Mouse (Mus musculus): Measurements from ENCODE around the gene Gon7.
A peak's percentile ranks its signal among the peaks of the same experiment; 100 is the strongest.

Gene Gon7

DNA sequence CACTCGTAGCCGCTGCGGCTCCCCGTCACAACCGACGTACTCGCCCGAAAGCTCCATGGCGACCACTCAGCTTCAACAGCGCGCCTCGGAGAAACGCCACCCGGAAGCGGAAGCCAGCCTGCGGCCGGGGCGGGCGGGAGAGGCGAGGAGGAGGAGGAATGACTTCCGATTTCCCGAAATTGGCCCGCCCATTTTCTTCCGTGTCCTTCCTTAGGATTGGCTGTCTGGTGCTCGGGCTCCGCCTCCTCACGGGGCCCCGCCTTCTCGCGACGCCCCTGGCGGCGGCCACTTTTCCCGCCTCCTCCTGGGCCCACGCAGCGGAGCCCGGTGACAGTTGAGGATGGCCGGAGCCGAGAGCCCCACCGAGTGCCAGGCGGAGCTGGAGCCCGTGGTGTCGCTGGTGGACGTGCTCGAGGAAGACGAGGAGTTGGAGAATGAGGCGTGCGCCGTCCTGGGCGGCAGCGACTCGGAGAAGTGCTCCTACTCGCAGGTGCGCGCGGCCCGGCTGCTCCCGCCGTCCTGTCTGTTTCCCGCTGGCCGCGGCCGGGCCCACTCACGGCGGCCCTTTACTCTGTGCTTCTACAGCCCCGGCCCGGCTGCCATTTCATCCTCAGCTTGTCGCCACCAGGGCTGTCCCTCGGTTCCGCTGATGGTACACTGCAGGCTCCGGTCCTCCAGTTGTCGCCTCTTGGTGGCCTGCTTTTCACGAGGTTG is at the start of gene Gon7, which contains the start of the genes Gm28051 and Ubr7:
Gon7 (minus strand) TSS at position 115 of the 714 bp plus-strand sequence.
Gm28051 (minus strand) TSS at position 77 of the 714 bp plus-strand sequence.
Ubr7 (plus strand) TSS at position 279 of the 714 bp plus-strand sequence.
- DNase-seq (ENCODE audit: low spot score in 2 of 2), result peak; percentile 89 to 97

DNA sequence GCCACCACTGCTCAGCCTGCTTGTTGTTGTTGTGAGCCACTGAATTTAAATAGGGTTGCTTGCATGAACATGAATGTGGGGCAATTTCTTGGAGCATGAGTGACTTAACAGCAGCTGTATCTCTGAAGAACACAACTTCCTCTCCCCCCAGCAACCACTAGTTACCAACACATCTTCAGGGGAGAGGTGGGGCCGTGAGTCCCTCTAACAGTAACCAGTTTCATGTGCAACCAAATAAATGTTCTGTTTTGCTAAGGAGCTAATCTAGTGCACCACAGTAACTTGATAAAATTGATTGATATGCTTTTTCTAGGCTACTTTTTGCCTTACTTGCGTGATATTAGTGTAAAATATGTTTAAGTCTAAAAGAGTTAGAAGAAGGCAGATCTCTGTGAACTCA is 41.9 kb upstream of the Gon7 start:
- no peak for DNase-seq (ENCODE audit: low spot score in 2 of 2)

DNA sequence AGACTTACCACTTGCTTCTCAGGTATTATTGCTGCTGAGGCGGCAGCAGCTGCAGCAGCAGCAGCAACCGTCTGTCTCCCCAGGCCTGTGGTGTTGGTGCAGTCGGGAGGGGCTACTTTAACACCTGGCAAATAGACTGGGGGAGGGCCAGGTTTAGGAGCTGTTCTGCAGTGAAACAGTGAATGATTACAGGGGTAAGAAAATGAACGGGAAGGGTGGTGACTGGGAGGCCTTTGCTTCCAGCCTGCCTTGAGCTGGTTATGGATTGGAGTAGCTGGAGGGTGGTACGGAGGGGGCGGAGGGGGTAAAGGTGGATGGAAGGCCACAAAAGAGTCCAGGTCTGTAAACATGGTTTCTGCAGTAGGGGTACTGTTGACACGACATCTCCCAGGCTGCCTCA is 30.3 kb upstream of the Gon7 start:
- DNase-seq (ENCODE audit: low spot score in 2 of 2), result no peak

DNA sequence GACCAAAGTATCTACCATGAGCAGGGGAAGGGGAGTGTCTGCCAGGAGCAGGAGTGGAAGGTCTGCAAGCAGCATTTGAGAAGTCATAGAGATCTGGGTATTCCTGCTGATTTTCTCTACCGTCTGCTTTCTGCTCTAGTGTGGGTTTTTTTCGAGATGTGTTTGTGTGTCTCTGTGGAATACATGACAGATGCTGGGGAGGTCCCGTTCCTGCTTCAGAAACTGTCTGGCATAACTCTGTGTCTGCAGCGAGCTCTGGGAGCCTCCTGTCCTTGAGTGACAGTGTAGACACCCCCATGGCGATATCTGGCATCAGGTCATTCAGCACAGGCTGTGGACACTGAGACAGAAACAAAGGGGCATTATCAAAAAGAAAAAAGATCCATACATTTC is 28.0 kb upstream of the Gon7 start:
- DNase-seq (ENCODE audit: low spot score in 2 of 2), result no peak

DNA sequence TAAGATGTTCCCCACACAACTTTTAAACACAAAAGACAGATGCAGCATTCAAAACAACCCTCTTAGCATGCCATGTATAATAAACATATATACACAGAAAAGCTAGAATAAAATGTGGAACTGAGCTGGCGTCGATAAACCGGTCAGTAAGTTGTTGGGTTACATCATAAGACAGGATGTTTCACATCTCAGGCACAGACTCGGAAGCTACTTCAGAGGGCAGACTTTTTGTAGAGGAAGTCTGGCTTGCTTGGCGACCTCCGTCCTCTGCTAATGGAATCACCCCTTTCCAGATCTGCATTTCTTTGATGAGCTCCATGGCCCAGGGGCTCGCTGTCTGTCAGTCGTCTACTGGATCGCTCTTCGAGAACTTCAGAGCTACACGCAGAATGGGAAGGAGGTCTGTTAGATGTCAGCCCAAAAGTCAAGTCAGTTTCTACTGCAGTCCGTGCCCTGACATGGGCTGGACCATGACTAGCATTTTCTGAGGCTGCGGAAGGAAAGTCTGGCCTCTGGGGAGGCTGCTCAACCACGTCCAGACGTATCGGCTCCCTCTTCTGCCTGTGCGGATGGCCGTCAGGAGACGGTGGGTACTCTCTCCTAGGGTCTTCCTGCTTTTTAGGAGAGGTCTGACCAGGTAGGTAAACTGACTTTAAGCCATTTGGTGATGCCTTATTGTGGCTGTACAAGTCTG is 27.4 kb upstream of the Gon7 start:
- DNase-seq (ENCODE audit: low spot score in 2 of 2), result no peak

DNA sequence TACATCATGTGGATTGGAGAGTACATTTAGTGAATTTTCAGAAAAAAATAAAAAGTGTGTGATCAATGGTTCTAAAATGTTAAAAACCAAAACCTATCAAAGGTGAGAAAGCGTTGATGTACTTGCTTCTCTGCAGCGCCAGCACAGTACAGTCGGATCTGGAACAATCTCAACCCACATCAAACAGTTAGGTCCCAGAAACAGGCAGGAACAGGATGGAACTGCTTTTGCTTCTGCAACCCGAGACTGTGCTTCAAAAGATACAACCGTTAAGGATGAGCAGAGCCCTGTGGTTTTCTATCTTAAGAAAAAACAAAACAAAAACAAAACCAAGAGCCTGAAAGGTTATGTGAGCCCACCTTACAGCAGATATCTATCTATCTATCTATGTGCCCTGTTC is 25.2 kb upstream of the Gon7 start:
- no peak for DNase-seq (ENCODE audit: low spot score in 2 of 2)

DNA sequence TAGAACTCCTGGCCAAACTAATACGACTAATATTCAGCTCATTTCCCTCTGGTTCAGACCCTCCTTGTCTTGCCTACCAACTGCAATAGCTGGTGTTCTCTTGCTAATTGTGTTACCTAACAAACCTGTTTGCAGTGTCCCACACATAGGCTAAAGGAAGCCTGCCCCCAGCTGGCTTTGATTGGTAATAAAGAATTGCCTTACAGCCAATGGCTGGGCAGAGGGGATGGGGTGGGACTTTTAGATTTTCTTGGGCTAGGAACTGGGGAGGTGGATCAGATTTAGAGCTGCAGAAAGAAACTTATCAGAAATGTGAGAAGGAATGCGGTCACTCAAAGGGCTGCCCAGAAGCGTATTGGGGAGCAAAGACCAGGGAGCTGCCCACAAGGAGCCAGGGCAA is 21.8 kb upstream of the Gon7 start:
- no peak for DNase-seq (ENCODE audit: low spot score in 2 of 2)

DNA sequence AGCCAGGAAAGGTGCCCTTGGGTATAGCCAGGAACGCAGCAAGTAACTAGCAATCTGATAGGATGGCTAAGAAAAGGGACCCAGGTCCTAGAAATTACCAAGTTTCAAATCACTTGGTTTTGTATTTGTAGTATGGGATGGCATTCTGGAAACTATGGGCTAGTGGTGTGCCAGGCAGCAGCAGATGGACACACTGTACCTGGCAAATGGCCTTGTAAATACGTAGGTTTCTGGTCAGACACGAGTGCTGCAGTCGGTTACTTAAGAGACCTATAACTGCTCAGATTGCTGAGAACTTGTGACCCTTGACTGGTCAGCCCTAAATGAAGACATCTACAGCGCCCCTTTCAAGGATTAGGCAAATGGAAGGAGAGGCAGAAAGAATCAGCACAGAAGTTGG is 20.5 kb upstream of the Gon7 start:
- no peak for DNase-seq (ENCODE audit: low spot score in 2 of 2)

DNA sequence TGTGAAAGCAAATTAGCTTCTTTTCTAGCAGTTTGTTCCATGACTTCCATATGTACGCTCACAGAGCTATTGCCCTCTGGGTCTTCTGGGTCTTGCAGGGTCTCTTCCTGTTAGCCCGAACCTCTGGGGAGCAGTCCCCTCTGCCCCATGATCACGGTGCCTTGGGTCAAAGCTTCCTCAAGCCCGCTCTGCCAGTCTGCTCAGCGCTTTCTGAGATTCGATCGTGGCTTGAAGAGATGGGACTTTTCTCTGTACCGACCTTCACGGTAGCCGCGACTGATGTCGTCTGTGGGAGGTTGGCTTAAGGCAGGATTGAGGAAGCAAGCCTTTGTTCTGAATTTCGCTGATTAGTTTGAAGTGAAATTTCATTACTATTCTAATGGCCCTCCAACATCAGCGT is 18.4 kb upstream of the Gon7 start:
- DNase-seq (ENCODE audit: low spot score in 2 of 2), result no peak

DNA sequence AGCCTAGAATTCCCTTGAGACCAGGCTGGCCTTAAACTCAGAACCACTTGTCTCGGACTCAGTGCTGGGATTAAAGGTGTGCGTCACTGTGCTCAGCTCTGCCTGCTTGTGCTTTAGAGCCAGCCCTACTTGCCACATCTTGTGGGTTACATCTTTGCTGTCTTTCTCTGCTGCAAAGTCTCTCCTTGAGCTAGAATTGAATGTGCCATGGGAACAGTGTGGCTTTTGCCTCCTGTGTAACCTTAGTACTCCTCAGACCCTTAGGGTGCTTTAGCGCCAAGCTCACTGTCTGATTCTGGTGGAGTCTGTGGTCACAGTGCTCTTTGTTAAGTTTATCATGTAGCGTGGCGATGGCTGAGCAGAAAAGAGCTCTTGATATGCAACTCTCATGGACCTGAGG is 15.1 kb upstream of the Gon7 start:
- no peak for DNase-seq (ENCODE audit: low spot score in 2 of 2)

DNA sequence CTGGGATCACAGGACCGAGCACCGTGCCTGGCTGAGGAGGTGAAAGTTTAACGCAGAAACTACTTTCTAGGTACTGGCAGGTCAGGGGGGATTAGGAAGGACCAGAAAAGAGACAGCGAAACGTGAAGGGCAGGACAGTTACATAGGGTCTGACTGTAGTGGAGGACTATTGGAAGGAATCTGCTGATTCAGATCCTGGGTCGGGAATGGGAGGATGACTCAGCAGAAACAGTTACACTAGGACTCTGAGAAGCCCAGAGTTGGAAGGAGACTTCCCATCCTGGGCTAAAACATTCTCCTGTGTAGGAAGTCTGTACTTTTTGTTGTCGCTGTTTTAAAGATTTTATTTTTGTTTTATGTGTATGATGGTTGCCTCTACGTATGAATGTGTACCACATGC is 14.0 kb upstream of the Gon7 start:
- no peak for DNase-seq (ENCODE audit: low spot score in 2 of 2)

DNA sequence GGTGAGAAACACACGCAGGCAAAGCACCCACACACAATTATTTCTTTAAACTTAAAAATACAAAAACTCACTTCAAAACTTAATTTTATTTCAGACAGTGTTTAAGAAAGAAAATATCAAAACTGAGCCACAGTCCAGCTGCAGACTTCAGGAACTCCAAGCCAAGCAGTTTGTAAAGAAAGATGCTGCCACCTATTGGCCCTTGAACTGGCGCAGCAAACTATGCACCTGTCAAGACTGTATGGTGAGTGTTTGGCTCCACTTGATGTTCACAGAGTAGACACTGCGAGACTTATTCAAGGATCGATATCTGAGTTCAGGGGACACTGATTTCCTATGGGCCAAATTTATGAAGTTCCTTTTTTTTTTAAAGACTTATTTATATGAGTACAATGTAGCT is 11.4 kb upstream of the Gon7 start:
- DNase-seq (ENCODE audit: low spot score in 2 of 2), result no peak

DNA sequence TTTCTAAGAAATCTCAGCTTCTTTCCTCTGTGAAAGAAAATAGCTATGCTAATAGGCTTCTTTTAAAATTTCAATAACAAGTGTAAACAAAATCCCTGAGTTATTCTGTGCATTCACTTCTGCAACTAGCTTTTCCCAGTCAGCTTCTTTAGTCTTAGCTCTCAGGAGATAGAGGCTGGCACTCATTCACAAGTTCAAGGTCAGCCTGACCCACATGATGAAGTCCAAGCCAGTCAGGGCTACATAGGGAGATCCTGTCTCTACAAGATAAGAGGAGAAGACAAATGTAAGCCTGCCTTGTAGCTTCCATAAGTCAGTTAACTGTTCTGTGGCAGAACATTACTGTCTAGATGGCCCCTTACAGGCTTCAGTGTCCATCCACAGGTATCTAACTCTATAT is 6.1 kb upstream of the Gon7 start:
- no peak for DNase-seq (ENCODE audit: low spot score in 2 of 2)

DNA sequence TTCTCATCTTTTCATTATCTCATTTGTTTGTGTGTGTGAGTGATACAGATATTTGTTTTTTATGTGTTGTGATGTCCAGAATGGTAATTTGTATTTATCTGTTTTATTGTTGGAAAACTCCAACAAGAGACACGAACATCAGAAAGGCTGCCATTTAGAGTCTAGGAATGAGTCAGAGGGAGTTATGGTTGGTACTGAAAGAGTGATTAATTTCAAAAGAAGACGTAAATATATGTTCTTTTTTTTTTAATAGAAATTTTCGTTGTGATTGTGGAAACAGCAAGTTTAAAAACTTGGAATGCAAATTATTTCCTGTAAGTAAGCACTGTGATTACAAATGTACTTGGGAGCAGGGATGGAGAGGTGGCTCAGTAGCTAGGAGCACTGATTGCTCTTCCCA is 4.1 kb upstream of the Gon7 start:
- no peak for DNase-seq (ENCODE audit: low spot score in 2 of 2)

DNA sequence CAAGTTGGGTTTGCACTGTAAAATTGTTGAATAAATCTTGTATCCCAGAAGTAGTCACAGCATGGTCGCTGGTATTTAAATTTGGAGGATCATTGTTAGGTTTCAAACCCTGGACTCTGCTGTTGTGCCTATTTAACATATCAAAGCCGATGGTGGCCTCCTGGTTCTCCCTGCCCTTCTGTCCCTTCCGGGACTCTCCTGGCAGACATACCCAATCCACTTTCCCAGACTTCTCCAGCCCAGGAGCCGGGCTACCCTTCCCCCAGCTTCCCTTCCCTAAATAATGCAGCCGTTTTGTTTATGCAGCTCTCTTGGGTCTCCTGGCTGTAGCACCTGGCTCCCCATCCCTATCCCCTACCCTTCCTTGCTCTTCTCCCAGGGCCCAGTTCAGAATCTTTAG is 1.3 kb upstream of the Gon7 start:
- no peak for DNase-seq (ENCODE audit: low spot score in 2 of 2)

DNA sequence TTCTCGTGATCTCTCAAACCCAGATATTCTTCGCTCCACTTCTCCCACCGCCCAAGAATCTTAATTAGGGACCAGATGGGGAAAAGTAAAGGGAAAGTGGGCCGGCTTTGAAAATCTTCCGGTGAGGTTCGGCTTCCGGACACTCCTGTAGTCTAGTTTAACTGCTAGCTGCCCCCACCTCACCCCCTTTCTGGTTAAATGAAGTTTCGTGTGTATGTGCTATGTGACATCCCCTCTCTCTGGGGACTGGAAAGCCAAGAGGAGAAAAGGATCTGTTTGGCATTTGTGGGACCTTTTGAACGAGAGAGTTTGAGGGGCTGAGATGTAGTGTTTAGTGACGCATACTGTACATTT is 777 bp upstream of the Gon7 start, which contains the start of gene Gm20604:
Gm20604 (minus strand) TSS at position 270 of the 354 bp plus-strand sequence.
- no peak for DNase-seq (ENCODE audit: low spot score in 2 of 2)

DNA sequence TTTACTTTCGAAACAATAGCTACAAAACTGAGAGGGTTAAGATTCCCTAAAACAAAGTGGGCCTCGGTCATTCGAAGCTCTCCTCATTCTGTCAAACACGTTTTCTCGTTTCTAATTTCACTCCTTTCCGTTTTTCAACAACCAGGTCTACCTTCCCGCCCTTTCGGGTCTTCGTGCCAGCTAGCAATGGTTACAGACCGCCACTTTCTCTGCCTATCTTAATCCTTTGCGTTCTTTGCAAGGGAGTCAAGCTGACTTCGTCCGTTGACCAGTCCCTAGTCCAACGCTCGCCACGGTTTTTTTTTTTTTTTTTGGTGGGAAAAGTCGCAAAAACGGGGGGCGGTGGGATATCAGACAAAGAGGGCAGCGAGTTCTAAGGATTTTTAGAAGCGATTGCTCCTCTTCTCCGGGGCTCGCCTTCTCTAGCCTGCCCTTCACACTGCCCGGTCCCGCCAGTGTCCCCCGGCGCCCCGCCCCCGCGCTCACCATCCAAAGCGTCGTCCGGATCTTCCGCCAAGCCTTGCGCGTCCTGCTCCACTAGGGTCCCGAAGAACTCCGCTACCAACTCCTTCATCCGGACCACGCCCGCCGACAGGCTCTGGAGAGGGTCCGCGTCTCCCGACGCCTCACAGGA is 431 bp downstream of the Gon7 start:
- DNase-seq (ENCODE audit: low spot score in 2 of 2), result peak in 1 of 2 experiments; percentile 86

DNA sequence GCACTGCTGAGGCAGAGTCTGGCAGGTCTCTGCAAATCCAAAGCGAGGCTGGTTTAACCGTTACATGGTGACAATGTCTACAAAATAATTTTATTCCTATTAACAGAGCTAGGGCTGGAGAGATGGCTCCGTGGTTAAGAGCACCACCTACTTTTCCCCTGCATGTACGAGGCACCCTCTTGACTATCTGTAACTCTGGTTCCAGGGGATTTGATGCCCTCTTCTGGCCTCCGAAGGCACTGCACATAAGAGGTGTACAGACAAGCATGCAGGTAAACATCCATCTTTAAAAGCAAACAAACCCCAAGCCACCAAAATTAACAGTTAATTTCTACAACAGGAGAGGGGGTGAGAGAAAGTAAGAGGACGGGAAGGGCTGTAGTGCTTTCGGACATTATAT is 1.3 kb downstream of the Gon7 start:
- peak; percentile 45 to 76 for DNase-seq (ENCODE audit: low spot score in 2 of 2)

DNA sequence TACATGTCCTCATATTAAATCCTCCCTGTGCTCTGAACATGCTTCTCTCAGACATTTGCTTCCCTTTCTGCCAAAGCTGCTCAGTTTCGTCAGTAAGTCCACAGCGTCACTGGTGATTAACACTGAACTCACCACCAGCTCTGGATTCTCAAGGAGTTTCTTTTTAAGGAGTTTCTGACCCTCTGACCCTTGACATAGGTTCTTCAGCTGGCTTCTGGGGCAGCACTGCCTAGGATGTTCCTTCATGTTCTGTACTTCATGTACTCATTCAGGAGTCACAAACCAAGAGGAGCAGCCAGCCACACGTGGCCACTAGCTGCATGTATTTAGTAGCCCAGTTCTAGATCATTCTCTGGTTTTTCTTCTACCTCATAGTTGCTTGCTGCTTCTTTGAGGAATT is 9.3 kb downstream of the Gon7 start:
- no peak for DNase-seq (ENCODE audit: low spot score in 2 of 2)

DNA sequence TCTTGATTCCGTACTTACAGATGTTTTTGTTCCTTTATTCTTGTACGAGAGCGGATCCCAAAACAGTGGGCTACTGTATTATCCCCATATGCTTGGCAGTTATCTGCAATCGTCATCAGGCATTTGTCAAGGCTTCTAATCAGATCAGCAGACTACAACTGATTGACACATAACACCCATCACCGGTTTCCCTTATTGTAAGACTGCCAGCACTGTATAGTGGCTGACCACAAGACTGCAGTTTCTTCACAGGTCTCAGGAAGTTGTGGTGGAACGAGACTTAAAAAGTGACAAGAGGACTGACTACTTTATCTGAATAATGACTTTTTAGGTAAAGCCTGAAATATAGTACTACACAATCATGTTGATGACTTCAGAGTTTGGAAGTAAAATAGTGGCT is 12.8 kb downstream of the Gon7 start:
- no peak for DNase-seq (ENCODE audit: low spot score in 2 of 2)

DNA sequence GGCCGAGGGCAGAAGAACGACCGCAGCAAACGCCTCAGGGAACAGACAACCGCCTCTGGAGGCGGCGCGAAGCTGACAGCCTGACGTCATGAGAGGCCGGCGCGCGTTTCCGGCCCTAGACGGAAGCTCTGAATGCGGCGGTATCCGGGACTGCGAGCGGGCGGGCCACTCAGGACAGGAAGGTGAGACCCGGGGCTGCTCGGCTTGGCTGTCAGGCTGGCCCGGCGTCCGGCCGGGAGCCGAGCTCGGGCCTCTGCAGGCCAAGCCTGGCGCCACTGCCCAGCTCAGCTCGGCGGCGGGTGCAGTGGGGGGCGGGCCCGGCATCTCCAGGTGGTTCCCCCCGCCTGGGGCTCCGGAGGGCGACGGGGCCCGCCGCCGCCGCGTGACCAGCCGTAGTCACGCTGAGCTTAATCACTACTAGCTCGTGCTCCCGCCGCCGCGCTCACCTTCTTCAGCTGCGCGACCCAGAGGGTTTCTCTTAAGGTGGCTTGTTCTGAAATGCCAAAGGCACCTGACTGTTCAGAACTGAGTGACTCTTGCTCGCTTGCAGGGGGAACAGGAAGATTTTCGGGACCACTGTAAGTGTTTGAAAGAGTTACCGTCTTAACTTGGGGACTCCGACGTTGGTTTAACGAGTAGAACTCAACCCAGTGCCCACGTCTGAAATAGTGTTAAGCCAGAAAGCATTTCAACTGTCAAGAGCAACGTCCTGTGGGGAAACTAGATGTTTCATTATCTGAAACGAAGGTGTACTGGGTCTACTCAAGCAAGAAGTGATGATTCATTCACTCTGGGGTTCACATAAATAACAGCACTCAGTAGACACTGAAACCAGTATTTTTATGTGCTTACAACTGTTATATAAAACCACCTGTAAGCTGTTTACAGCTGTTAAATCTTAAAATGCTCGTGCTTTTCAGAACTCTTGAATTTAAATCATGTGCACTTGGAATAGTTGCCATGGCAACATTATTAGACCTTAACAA is 13.7 kb downstream of the Gon7 start, which contains the start of the genes Moap1 and Tmem251:
Moap1 (minus strand) TSS at position 73 of the 986 bp plus-strand sequence.
Tmem251 (plus strand) TSS at position 174 of the 986 bp plus-strand sequence.
- peak; percentile 83 to 92 for DNase-seq (ENCODE audit: low spot score in 2 of 2)
